Mouse (Mus musculus) left cerebral cortex, postnatal 4 days (tissue): ENCODE measurements around the gene Atp7a. TPM values are rescaled to one million over a fixed set of nuclear protein-coding genes. Genes with fewer than 3 reads are reported as not detected.
"Not testable (repeated sequence)": the region's sequence is repeated elsewhere in the genome, so short reads cannot be mapped to it uniquely, and the experiment has no call there.

Source experiments
- DNase-seq: peaks from one replicate; pipeline ENCODE4 v3.0.0-alpha.2; 2022
- intact Hi-C: fragments of 180-260 bp; cut with DNase I; formaldehyde crosslinking; loops from one replicate; pipeline ENCODE4 v1.15.1; 2025
- total RNA-seq, 2 experiments: library from RNA; stranded (reverse); gene quantifications; 2 replicates each; pipeline ENCODE4 v1.2.3; 2021

Gene Atp7a
- 10 to 100 TPM; 12.1 to 14.2 TPM for total RNA-seq

DNA sequence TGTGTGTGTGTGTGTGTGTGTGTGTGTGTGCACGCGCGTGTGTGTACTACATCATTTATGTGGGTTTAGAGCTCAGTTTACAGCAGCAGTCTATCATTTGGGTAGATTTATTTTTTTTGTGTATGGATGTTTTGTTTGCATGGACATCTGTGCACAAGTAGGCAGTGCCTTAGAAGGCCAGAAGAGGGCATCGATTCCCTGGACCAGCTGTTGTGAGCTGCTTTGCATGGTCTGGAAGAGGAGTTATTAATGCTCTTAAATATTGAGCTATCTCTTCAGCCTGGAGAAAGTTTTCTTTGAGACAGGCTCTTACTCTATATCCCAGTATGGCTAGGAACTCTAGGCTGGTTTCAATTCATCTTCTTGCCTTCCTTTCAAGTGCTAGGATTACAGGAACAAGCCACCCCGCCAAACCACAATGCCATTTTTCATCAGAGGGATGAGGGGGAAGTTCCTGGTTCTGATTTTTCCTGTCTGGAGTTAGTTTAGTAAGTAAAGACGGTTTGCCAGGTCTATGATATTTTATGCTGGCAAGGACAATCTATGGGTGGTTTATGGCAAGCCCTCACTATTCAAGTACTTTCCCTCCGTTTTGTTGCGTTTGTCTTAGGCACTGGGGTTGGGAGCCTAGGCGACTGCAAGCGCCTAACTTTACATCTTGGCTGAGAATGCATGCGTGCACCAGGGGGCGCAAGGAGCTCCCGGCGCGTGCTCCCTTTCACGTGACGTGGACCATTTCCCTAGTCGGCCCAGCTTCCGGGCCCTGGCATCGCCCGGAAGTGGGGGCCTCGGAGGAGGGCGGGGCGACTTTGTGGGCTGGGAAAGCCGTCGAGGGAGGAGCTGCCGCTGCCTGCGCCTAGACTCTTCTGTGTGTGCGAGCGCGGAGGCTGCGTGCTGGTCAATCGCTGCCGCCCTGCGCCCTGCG is at the start of gene Atp7a:
Atp7a (plus strand) TSS at position 859 of the 925 bp plus-strand sequence.
- peak; percentile 94 for DNase-seq
- intact Hi-C loops = no loop called here

DNA sequence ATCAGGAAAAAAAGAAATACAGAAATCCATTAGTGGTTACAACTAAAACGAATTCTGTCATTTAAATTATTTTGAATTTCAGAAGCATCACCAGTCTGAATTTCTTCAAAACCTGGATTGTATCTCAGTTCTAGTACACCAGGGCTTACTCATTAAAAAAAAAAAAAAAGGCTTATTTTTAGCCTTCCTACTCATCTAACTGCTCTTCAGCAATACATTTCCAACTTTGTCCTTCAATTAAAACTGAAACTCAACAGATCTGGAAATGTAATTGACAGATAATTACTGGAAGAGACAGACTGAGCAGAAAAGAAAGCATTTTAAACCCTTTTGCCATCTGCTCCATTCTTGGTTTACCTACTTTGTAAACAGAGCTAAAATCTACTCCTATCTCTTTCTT is 25.5 kb upstream of the Atp7a start:
- no peak for DNase-seq
- intact Hi-C loops = no loop called here

DNA sequence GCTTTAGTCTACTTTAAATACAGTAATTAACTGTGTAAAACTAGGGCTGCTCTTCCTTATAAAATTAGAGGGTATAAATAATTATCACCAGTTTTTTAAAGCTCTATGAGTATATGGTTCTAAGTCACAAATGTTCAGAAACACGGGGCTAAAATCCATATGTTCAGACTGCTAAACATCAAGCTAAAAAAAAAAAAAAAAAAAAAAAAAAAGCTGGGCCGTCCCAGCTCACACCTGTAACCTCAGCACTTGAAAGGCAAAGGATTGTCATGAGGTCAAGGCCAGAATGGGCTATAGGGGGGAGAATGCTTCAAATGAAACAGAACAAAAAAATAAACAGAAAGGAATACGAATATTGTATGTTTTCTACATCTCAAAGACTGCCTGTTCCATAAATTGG is 16.3 kb upstream of the Atp7a start:
- no peak for DNase-seq
- intact Hi-C loops = no loop called here

DNA sequence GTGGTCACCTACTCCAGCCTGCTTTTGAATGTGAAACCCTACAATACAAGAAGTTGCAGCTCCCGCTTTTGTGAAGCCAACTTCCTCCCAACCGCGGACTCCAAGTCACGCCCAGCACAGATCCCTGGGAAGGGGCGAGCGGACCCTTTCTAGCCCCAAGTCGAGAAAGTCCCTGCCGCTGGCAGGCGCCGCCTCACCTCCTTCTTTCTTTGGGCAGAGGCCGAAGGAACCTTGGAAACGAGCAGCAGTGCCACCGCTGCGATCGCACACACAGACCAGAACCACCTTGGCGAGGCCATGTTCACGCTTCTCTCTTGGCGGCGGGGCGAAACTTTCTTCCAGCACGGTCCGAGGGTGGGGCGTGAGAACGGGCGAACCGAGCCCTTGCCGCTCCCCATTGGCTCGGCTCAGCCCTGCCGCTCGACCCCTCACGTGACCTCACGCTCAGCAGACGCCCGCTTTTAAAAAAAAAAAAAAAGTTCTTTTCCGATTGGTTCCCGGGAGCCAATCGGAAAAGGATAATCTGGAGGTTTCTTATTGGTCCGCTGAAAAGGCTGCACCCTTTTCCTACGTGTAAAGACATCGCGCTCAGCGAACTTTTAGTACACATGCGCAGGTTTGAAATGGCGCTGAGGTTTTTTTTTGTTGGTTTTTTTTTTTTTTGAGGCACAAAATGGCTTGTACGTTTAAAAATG is 15.5 kb upstream of the Atp7a start, which contains the start of gene Magt1:
Magt1 (minus strand) TSS at position 442 of the 695 bp plus-strand sequence.
- intact Hi-C loops = no loop called here
- peak; percentile 84 for DNase-seq

DNA sequence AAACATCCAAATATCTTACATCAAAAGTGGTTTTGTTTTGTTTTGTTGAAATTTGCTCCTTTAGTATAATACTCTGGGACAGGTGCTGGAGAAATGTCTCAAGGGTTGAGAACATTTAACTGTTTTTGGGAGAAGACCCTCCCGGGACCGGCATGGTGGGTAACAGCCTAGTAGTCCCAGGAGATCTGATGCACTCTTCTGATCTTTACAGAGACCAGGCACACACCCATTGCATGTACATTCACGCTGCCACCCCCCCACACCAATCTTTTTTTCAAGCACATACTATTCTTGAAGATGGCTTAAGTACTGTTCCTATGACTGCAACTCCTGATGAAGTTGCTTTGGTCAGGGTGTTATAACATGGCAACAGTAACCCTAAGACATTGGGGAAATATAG is 14.5 kb upstream of the Atp7a start:
- DNase-seq = no peak
- intact Hi-C loops = no loop called here

DNA sequence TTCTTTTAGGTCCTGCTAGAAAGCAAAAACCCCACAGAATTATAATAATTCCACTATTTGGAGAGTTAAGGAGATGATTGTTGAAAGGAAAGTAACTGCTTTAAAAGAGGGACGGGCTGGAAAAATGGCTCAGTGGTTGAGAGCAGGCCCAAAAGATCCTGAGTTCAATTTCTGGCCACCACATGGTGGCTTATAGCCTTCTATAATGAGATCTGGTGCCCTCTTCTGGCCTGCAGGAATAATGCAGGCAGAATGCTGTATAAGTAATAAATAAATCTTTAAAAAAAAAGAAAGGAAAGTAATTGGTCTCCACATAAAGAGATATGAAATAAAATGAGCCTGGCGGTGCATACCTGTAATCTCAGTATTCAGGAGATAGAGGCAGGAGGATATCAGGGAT is 13.9 kb upstream of the Atp7a start:
- DNase-seq = peak; percentile 27
- intact Hi-C loops = no loop called here

DNA sequence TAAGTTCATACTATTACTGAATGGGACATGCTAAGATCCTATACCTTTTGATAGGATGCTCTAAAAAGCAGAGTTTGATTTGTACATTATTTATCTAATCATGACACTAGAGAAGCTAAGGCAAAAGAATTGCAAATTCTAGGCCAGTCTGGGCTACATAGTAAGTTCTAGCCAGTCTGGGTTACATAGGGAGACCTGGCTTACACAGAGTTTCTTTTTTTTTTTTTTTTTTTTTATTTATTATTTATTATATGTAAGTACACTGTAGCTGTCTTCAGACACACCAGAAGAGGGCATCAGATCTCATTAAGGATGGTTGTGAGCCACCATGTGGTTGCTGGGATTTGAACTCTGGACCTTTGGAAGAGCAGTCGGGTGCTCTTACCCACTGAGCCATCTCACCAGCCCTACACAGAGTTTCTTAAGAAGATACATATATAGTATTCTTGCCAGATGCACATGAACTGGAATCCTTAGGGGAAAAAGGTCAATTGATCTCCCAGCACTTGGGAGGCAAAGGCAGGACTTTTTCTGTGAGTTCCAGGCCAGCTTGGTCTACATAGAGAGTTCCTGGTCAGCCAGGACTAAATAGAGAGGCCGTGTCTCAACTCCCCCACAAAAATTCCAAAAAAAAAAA is 12.2 kb upstream of the Atp7a start:
- intact Hi-C loops, DNase-seq: not testable (repeated sequence)

DNA sequence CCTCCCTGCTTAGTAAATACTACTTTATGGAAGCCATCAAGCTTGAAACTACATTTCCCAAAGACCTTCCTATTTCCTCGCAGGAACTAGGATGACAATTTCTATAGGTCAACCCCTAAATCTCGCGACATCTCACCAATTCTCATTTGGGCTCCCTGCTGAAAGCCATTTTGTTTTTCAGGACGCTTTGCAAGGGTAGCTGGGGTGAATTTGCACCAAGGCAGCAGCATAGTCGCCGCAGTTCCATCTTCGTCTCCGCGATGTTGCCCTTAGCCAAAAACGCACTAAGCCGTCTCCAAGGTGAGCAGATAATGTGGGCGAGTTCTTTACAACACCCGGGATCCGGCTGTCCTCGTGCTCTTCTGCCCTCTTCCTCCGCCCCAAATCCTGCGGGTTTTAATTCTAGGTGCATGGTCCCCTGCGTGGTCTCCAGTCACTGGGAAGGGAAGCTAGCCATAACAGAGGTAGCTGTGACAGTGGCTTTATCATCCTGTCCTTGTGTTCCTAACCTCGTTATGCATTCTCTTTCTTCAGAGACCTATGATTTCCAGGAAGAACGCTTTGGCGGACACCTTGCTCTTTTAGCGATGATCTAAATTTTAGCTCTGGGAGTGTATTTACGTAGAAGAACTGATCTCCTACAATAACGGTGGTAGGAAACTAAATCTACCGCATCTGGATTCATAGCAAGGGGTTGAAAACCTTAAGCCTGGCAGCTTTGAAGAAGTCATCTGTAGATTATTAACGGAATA is 11.3 kb upstream of the Atp7a start, which contains the start of gene Cox7b:
Cox7b (plus strand) TSS at position 130 of the 752 bp plus-strand sequence.
- peak; percentile 75 for DNase-seq
- intact Hi-C loops = no loop called here

DNA sequence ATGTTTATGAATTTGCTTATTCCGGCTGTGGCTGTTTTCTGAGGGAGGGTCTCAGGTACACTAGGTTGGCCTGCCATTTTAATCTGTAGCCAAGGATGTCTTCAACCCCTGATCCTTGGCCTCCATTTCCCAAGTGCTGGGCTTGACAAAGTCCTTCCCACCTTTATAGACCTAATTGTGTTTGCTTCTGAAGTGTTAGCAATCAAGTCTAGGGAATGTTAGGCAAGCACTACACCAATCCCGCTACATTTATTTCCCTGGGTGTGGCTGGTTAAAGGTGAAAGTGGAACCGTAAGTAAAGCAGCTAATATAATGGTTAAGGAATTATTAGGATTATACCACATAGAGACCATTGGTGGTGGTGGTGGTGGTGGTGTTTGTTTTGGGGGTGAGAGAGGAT is 10.0 kb upstream of the Atp7a start:
- intact Hi-C loops = no loop called here
- DNase-seq = no peak

DNA sequence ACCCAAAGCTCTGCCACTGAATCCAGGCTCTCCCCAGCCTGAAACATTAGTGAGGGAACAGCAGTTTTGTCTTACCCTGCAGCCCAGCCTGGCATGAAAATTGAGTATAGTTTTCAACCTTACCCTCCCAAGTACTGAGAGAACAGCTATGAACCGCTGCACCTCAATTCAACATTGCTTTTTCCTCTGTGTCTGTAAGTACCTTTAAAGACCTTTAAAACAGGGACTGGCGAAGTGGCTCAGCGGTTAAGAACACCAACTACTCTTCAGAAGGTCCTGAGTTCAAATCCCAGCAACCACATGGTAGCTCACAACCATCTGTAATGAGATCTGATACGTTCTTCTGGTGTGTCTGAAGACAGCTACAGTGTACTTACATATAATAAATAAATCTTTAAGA is 9.6 kb upstream of the Atp7a start:
- intact Hi-C loops = no loop called here
- DNase-seq = no peak

DNA sequence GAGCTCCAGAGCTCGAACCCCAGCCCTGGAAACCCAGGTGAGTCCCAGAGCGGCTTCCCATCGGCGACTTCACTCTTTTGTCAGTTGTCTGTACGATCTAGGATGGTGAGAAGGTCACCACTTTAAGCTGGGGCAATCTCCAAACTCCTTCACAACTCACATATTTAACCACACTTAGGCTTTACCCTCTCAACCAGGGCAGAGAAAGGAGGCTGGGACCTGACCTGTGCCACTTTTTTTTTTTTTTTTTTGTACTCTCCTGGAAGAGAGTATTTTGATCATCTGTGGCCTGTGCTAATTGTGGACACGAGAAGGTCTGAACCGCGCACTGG is 233 bp downstream of the Atp7a start:
- DNase-seq = no peak
- intact Hi-C loops = no loop called here

DNA sequence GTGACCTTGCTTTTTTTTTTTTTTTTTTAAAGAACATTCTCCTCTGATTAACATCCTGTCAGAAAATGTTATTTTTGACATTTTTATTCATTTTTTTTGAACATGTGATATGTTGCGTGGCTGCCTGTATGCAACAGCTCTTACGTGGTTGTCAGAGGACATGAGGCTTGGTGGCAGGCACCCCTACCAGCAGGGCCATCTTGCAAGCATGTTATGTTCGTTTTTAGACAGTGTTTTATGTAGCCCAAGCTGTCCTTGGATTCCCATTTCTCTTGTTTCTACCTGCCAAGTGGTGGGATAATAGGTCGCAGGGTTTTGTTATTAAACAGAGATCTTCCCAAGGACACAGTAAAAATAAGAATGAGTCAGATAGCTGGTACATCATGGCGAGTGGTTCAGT is 3.1 kb downstream of the Atp7a start:
- intact Hi-C loops = no loop called here
- DNase-seq = no peak

DNA sequence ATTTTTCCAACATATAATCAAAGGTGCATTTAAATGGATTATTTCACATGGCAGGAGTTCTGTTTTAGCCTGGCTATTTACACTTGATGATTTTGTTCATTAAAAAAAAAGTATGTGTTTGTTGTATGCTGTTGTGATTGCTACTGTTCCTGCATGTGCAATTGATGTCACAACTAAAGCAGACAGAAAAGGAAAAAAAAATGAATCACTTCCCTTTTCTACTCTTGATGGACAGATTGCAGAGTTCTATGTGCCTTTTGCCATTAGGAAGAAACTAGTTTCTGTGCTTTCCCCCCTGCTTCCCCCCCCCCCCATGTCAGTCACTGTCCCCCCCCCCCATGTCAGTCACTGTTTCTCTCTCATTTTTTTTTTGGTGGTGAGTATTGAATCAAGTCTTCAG is 4.0 kb downstream of the Atp7a start:
- no peak for DNase-seq

DNA sequence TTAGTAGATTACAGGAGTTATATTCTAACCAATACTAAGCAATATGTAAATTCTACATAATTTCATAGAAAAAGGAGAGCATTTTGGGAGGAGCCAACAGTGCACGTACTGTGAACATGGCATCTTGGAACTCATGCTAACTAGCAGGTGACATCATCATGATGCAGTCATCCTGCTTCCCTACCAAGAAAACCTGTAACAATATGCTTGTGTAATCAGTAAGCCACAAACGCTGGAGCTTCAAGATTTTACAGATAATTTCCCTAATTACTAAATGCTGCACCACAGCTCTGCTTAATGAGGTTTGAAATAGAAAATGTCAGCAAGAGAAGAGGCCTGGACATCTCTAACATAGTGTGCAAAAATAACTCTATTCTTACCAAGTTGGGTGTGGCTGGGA is 8.7 kb downstream of the Atp7a start:
- no peak for DNase-seq
- intact Hi-C loops = no loop called here

More for the DNA sequence above, 4.0 kb downstream of the Atp7a start:
- intact Hi-C loops = no loop called here

DNA sequence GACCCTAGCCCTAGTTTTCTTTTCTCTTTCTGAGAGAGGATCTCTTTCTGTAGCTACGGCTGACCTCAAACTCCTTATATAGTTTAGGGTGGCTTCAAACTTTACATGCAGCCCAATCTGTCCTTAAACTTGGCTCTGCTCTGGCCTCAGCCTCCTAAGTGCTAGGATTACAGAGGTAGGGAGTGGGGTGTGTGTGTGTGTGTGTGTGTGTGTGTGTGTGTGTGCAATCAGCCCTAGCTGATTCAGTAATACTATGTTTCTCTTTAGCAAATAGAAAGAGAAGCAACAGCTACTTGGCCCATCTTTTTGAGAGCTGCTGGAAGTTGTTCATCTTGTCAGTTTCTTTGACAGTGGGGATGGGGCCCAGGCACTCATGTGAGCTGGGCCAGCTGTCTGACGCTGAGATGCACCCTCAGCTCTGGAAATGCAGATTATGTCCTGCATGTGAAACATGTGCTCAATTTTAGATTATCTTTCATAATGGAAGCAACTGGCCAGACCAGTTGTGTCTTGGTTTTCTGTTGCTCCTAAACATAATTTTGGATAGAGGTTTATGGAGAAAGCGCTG is 10.2 kb downstream of the Atp7a start:
- intact Hi-C loops = no loop called here

DNA sequence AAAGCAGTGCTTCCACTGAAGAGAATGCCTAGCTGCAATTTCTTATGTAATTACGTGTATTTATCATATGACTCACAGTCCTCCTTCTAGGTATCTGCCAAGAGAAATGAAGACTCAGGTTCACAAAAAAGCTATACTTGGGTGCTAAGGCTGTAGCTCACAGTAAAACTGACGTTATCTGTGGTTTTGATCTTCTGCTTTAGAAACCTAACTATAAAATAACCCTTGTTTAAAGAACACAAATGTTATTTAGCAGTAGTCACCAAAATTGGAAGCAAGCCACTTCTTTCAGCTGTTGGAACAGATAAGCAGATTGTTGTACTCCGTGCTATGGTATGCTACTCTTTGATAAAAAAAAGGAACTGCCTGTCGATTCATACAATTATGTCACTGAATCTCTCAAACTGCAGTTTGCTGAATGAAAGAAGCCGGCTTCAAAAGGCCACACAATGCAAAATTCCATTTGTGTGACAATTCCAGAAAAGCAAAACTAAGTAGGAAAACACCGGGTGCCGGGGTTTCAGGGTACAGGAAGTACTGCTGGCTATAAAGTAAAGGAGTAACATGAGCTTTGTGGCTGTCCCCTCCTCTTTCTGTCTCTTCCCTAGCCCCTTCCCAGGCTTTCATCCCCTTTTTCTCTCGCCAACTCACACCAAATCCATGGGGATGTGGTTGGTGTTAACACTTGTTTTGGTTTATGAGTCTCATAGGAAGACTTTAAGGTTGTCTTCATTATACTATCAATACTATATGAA is 17.0 kb downstream of the Atp7a start:
- DNase-seq = no peak
- intact Hi-C loops = no loop called here

More for the DNA sequence above, 10.2 kb downstream of the Atp7a start:
- no peak for DNase-seq

DNA sequence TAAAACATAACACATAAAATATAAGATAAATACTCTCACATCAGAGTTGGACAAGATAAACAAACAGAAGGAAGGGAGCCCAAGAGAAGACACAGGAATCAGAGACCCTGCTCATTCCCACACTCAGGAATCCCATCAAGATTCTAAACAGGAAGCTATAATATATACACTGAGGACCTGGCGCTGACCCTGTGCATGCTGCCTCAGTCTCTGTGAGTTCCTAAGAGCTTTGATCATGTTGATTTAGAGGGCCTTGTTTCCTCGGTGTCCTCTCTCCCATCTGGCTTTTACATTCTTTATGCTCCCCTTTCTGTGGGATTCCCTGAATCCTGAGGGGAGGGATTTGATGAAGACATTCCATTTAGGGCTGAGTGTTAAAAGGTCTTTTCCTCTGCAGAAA is 18.4 kb downstream of the Atp7a start:
- intact Hi-C loops = no loop called here

DNA sequence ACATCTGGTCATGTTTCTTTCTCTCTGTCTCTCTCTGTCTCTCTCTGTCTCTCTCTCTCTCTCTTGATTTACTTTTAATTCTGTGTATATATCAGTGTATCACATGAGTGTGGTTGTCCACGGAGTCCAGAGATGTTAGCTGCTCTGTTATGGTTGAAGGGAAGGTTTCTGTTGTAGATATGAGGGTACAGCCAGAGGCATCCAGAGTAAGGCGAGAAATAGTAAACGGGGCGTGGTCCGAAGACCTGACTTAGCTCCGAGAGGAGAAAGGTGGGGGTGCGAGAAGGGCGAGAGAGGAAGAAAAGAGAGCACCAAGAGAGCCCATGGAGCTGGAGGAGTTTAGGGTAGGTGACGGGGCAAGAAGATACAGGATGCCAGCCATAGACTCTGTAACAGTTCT is 18.9 kb downstream of the Atp7a start:
- intact Hi-C loops = no loop called here
- no peak for DNase-seq

More for the DNA sequence above, 18.4 kb downstream of the Atp7a start:
- DNase-seq = no peak

DNA sequence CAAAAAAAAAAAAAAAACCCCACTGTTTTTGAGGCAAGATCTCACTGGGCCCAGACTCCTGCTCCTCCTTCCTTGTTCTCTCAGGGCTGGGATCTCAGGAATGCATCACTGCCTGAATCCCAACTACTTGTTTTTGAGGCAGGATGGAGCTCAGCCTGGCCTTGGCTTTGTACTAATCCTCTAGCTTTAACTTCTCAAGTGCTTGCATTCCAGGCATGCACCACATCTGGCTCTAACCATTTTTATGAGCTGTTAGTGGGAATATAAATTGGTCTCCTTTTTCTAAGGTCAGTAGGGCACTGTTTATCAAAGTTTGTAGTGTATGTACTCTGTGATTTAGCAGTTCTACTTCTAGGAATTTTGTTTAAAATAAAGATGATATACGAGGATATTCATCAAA is 21.1 kb downstream of the Atp7a start:
- intact Hi-C loops = no loop called here

DNA sequence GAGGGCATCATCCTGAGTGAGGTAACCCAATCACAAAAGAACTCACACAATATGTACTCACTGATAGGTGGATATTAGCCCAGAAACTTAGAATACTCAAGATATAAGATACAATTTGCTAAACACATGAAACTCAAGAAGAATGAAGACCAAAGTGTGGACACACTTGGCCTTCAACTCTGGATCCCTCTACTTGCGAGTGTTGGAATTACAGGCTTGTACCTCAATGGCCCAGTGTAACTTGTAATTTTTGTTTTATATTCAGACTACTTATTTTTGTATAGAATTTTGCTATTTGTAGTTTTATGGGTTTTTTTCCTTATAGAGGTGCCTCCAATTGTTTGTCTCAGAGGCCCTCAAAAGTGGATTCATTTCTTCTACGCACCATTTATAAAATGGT is 50.8 kb downstream of the Atp7a start:
- intact Hi-C loops, DNase-seq: not testable (repeated sequence)

More for the DNA sequence above, 21.1 kb downstream of the Atp7a start:
- no peak for DNase-seq
